Mouse (Mus musculus): ENCODE data around the gene Ankrd9.

GRCm38 (mm10) chr12:110991361-110992127 is 12.7 kb upstream of the Ankrd9 start:
- TF ChIP-seq POLR2A (IDR thresholded peaks at IDR 0.05; ENCODE audit: control insufficient read depth in 1 of 2, insufficient read depth in 1 of 2, low read depth in 1 of 2, low read length in 2 of 2, poor library complexity in 1 of 2) (peak in 1 of 2 experiments; percentile 50; a peak in 3 of 4 replicates), GATA1 (IDR thresholded peaks at IDR 0.05; ENCODE audit: low read depth, low read length) (no peak), CTCF (IDR thresholded peaks at IDR 0.05 in 2 of 3, conservative IDR thresholded peaks at IDR 0.05 in 1 of 3; ENCODE audit: control insufficient read depth in 1 of 3, insufficient read depth in 1 of 3, low read depth in 2 of 3, low read length in 3 of 3, poor library complexity in 1 of 3, severe bottlenecking in 1 of 3) (peak; percentile 85 to 93 (median 92)), ZC3H11A (IDR thresholded peaks at IDR 0.05; ENCODE audit: low read depth, low read length) (no peak), RCOR1 (IDR thresholded peaks at IDR 0.05; ENCODE audit: low read depth, low read length) (no peak; the same call in 1 of the 2 replicates), CHD2 (IDR thresholded peaks at IDR 0.05; ENCODE audit: low read length) (no peak), GABPA (IDR thresholded peaks at IDR 0.05; ENCODE audit: low read depth, low read length) (no peak), MYC (IDR thresholded peaks at IDR 0.05; ENCODE audit: low read depth, low read length) (no peak), USF2 (IDR thresholded peaks at IDR 0.05; ENCODE audit: borderline replicate concordance in 1 of 2, insufficient read depth in 1 of 2, low read depth in 1 of 2, low read length in 2 of 2) (no peak)
